Mouse (Mus musculus): ENCODE data around the gene Ubox5.
"Not testable (repeated sequence)": the region's sequence is repeated elsewhere in the genome, so short reads cannot be mapped to it uniquely, and the experiment has no call there.

Gene Ubox5

GRCm38 (mm10) chr2:130629839-130630203, at the start of gene Ubox5, which contains the start of gene Fastkd5:
Gene Ubox5, minus strand, starts transcription at chr2:130630038.
Gene Fastkd5, minus strand, starts transcription at chr2:130630027.
- peak; percentile 75 for DNase-seq (ENCODE audit: low spot score)

DNA sequence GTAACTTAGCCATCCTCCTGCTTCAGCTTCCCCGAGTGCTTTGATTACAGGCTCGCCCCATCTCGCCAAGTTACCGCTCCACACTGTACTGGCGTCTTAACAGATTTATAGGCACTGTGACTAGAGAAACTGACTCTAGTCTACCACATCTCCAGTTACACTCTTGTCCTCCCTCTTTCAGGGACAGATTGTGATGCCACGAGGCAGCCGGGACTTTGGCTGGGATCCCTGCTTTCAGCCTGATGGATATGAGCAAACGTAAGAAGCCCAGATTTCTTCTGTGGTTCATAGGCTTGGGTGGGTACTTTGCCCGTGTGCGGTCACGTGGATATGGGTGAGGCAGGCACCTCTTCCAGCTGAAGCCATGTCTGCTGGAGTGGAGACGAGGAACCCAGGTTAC, 49.3 kb upstream of the Ubox5 start:
- DNase-seq (ENCODE audit: low spot score), result no peak

DNA sequence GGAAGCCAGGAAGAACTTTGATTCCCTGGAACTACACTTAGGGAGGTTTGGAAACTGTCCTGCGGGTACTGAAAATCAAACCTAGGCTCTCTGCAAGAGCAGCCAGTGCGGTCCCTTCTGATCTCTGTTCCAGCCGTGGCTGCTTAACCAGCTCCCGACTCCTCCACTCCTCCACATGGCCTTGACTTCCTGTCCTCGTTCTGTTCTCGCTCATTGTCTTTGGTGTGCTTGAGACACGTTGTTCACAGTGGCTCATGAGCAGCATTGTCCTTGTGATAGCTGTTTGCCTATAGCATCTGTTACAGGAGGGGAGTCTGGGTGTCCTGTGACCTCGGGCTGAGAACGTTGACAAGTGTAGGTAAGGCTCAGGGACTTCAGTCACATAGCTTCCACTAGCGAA, 47.4 kb upstream of the Ubox5 start:
- DNase-seq (ENCODE audit: low spot score), result peak; percentile 69

DNA sequence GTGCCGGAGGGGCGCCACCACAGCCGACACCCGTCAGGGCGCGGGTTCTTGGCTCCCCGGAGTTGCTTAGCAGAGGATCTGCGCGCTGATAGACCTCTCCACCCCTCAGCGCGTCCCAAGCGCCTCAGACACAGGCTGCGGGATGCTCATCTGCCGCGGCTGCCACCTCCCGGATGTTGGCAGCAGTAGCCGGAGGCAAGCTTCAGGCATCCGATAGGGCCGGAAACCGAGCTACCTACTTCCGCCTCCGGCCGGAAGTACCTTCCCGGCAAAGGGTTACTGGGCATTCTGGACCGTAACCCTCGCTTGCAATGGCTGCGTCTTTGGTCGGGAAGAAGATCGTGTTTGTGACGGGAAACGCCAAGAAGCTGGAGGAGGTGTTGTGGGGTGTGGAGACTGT, 37.7 kb upstream of the Ubox5 start, which contains the start of gene Itpa:
Gene Itpa (plus strand): TSS at position 52 of the 400 bp plus-strand sequence.
- DNase-seq (ENCODE audit: low spot score), result peak; percentile 83

GRCm38 (mm10) chr2:130664102-130664701, 34.4 kb upstream of the Ubox5 start, which contains the start of gene Ddrgk1:
Gene Ddrgk1, minus strand, starts transcription at chr2:130664659.
- peak; percentile 88 for DNase-seq (ENCODE audit: low spot score)

GRCm38 (mm10) chr2:130663342-130663741, 33.5 kb upstream of the Ubox5 start:
- no peak for DNase-seq (ENCODE audit: low spot score)

GRCm38 (mm10) chr2:130658530-130658929, 28.7 kb upstream of the Ubox5 start:
- DNase-seq (ENCODE audit: low spot score), result no peak

- no peak for DNase-seq (ENCODE audit: low spot score)
Observed at GRCm38 (mm10) chr2:130657541-130657940, 27.7 kb upstream of the Ubox5 start.

DNA sequence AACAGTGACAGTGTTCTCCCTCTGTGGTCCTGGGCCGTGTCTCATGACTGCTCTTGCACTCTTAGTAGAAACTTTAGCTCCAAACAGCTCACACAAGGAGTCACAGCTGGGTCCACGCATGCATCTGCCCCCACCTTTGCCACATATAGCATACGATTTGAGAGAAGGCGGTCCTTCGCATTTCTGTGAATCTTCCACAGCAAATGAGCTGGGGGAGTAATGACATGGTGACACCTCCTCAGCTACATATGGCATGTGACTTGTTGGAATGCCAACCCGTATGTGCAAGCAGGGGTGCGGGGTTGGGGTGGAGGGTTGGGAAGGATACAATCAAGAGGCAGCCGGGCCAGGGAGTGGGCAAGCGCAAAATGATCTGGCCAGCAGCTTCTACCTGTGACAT, 26.7 kb upstream of the Ubox5 start:
- DNase-seq (ENCODE audit: low spot score), result no peak

- no peak for DNase-seq (ENCODE audit: low spot score)
Observed at GRCm38 (mm10) chr2:130655660-130656339, 26.0 kb upstream of the Ubox5 start.

DNA sequence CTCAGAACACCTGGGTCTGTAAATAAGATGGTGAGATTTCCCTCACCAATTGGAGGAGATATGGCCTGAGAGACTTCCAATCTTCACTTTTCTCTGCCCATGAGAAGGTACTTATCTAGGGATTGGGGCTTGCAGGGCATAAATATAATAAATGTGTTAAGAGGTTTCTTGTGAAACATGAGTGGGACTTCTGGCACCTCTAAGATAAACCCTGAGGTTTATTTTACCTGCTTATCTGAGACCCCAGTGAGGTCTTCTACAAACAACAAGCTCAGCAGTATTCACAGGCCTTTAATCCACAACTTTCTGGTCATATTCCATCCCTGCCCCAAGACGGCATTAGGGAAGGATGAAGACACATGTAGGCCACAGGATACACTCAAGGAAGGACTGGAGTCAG, 23.9 kb upstream of the Ubox5 start:
- DNase-seq (ENCODE audit: low spot score), result no peak

- no peak for DNase-seq (ENCODE audit: low spot score)
Observed at GRCm38 (mm10) chr2:130653303-130653702, 23.5 kb upstream of the Ubox5 start.

DNA sequence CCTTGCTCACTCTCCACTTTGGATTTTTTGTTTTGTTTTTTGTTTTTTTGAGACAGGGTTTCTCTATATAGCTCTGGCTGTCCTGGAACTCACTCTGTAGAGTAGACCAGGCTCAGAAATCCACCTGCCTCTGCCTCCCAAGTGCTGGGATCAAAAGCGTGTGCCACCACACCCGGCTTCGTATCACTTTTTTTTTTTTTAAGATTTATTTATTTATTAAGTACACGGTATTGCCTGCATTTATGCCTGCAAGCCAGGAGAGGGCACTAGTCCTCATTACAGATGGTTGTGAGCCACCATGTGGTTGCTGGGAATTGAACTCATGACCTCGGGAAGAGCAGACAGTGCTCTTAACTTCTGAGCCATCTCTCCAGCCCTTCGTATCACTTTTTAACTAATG, 19.2 kb upstream of the Ubox5 start:
- DNase-seq (ENCODE audit: low spot score), result not testable (repeated sequence)

- DNase-seq (ENCODE audit: low spot score), result no peak
Observed at GRCm38 (mm10) chr2:130645198-130645597, 15.4 kb upstream of the Ubox5 start.

DNA sequence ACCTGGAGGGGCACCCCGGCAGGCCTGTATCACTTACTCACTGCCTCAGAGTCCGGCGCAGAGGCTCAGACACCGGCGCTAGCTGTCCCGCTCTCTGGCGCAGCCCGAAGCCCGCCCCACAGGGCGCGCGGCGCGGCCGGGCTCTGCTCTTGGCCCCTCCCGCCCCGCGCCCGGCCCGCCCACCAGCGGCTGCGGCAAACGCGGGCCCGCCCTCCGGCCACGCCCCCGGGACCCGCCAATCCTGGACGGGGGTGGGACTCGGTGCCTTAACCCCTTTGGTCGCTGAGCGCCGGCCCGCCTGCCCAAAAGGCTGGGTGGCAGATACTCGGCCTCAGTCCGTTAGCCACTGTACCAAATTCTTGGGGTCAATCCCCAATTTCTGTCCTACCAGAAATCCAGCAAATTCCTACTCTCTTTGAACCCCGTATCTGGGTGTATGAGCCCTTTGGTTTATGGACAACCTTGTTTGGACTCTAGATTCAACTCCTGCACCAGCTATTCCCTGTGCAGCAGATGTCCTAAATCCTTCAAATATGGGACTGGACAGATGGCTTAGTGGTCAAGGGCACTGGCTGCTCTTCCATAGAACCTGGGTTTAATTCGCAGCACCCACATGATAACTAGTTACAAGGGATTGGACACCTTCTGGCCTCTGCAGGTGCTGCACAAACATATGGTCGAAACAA, 13.0 kb upstream of the Ubox5 start, which contains the start of gene Lzts3:
Gene Lzts3 (minus strand): TSS at position 120 of the 686 bp plus-strand sequence.
- peak; percentile 88 for DNase-seq (ENCODE audit: low spot score)

GRCm38 (mm10) chr2:130642197-130642660, 12.4 kb upstream of the Ubox5 start:
- no peak for DNase-seq (ENCODE audit: low spot score)

GRCm38 (mm10) chr2:130641351-130642025, 11.7 kb upstream of the Ubox5 start:
- no peak for DNase-seq (ENCODE audit: low spot score)

DNA sequence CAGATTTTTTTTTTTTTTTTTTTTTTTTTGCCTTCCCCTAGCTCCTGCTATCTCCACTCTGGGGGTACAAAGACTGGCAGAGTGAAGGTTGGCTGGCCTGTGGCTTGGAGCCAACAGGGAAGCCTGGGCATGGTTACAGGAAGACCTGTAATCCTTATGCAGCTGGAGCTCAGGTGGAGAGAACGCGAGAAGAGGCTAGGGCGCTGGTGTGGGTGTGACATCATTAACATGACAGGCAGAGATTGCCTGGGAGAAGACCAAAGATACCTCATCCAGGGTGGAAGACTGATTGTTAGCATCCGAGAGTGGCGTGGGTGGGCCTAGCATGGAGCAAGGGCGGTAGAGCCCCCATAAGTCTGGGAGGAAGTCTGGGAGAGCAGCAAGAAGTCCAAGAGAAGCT, 9.4 kb upstream of the Ubox5 start:
- no peak for DNase-seq (ENCODE audit: low spot score)

DNA sequence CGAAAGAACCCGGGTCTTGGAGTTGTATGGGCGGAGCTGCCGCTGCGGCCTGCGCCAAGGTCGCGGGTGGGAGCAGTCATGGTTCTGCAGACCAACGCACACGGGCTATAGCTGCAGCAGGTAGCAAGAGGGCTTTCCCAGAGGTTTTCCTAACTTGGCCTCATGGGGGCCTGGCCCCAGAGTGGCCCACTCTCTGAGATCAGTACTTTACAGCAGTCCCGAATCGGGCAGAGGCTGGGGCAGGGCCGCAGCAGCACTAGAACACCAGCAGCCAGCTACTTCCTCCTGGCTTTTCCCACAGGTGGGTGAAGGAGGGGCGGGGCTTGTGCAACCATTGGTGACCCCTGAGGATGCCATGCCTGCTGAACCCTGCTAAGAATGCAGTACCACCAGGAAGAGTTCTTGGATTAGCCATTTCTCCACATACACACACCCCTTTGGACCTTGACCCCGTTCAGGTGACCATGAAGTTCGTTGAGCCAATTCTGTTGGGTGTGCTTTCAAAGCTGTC, 8.3 kb upstream of the Ubox5 start:
- no peak for DNase-seq (ENCODE audit: low spot score)

DNA sequence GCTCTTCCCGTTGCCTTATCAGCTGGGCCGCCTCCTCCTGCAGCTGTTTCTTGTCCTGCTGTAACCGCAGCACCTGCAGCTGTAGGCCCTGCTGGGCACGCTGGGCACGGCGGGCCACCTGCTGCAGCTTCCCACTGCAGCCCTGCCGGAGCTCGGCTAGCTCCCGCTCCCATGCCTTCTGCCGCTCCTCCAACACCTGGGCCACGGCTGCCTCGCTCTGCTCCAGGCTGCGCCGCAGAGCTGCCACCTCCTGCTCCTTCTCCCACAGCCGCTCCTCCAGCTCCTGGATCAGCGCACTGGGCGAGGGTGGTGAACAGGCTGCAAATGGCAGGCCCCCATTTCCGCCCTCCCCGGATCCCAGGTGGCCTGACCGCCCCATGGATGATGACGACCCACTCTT, 6.0 kb upstream of the Ubox5 start:
- no peak for DNase-seq (ENCODE audit: low spot score)

- no peak for DNase-seq (ENCODE audit: low spot score)
Observed at GRCm38 (mm10) chr2:130634739-130635411, 5.0 kb upstream of the Ubox5 start.
